Mouse (Mus musculus) G1E (cell line): ENCODE measurements around the gene Ctu1. TPM values are rescaled to one million over a fixed set of nuclear protein-coding genes. Genes with fewer than 3 reads are reported as not detected.

Experiments
- ATAC-seq: 2 replicates; pipeline ENCODE4 v1.8.0; 2016; ENCODE audit warnings: mild to moderate bottlenecking; ENCODE audit not compliant: insufficient number of reproducible peaks, poor library complexity, low FRiP score, severe bottlenecking; ENCODE audit errors: extremely low read depth
- DNase-seq: peaks from one replicate; pipeline ENCODE4 v3.0.0; 2012; ENCODE audit warnings: low spot score
- H3K27me3 ChIP-seq: 2 replicates; pipeline ENCODE4 v1.6.1; 2012; ENCODE audit warnings: mild to moderate bottlenecking, low read length, inconsistent platforms; ENCODE audit not compliant: insufficient read depth
- H3K36me3 ChIP-seq: replicated peaks from 2 replicates; pipeline ENCODE3; 2012; ENCODE audit warnings: mild to moderate bottlenecking, inconsistent platforms
- H3K4me1 ChIP-seq: 2 replicates; pipeline ENCODE4 v1.6.1; 2012; ENCODE audit warnings: low read depth, low read length, inconsistent platforms, mixed read lengths; ENCODE audit not compliant: insufficient read depth
- H3K4me3 ChIP-seq: 2 replicates; pipeline ENCODE4 v1.5.1; 2012; ENCODE audit warnings: low read depth, mild to moderate bottlenecking, inconsistent platforms, low read length, moderate library complexity, mixed read lengths
- H3K9me3 ChIP-seq: replicated peaks from 2 replicates; pipeline ENCODE4 v1.6.1; 2012; ENCODE audit warnings: inconsistent platforms
- CTCF ChIP-seq: IDR thresholded peaks from 2 replicates; pipeline ENCODE4 v1.5.1; 2012; ENCODE audit warnings: low read depth, low read length, inconsistent platforms, mixed read lengths
- GATA1 ChIP-seq: IDR thresholded peaks from 2 replicates; pipeline ENCODE4 v1.6.1; 2012; ENCODE audit warnings: borderline replicate concordance, low read length, inconsistent platforms, mixed read lengths
- GATA2 ChIP-seq: IDR thresholded peaks from 2 replicates; pipeline ENCODE4 v1.6.1; 2012; ENCODE audit warnings: low read depth, low read length, inconsistent platforms, borderline replicate concordance
- POLR2AphosphoS5 ChIP-seq: IDR thresholded peaks from 2 replicates; pipeline ENCODE4 v1.6.1; 2012; ENCODE audit warnings: low read depth, low read length, inconsistent platforms; ENCODE audit not compliant: insufficient replicate concordance
- TAL1 ChIP-seq: conservative IDR thresholded peaks from 2 replicates; pipeline ENCODE4 v1.6.1; 2012; ENCODE audit warnings: low read depth, low read length, inconsistent platforms, mixed read lengths
- polyA plus RNA-seq: library from polyadenylated mRNA; stranded (reverse); fragments of >175 nt; gene quantifications from 2 replicates; pipeline ENCODE4 v1.2.3, GENCODE M21; 2012
- total RNA-seq, 2 experiments: library from RNA; stranded (forward) in 1 of 2; stranded (reverse) in 1 of 2; fragments of 200-1000 nt in 1 of 2; fragments of >200 nt in 1 of 2; fragmentation: Nextera tagmentation in 1 of 2; gene quantifications; 2 replicates each; pipeline ENCODE4 v1.2.3; 2014 to 2017

The Ctu1 gene
- total and polyA plus RNA-seq, 3 experiments = 2.7 to 14.9 (median 6.5) TPM

- Histone ChIP-seq H3K9me3 (no peaks in the 10 kb centered on the region), H3K4me3 (no peak within 1 kb of the TSS), H3K27me3 (peaks cover 4% of the 10 kb centered on the region; the same call in 1 of the 2 replicates), H3K4me1 (no peaks in the 10 kb centered on the region), H3K36me3 (no peaks in the 10 kb centered on the region)
- ATAC-seq = no peak
- TF ChIP-seq TAL1 (no peak), CTCF (no peak), POLR2AphosphoS5 (no peak), GATA1 (no peak), GATA2 (no peak)
- DNase-seq = no peak
Measured at GRCm38 (mm10) chr7:43634500-43634899, 37.3 kb upstream of the Ctu1 start, which contains the start of gene Ceacam18. Gene Ceacam18 (plus strand): TSS chr7:43634707.

GRCm38 (mm10) chr7:43636194-43636593, 35.6 kb upstream of the Ctu1 start:
- ATAC-seq (no peak), DNase-seq (no peak)
- TF ChIP-seq POLR2AphosphoS5 = no peak
- no peak for TF ChIP-seq TAL1
- TF ChIP-seq GATA2 = no peak
- TF ChIP-seq GATA1 = no peak
- TF ChIP-seq CTCF = no peak
- no peaks in the 10 kb centered on the region; the same call in 1 of the 2 replicates for H3K27me3 ChIP-seq
- no peak overlapping the region for H3K4me3 ChIP-seq
- no peaks in the 10 kb centered on the region for H3K9me3 ChIP-seq
- H3K4me1 ChIP-seq = no peaks in the 10 kb centered on the region
- H3K36me3 ChIP-seq = no peaks in the 10 kb centered on the region

- TF ChIP-seq TAL1 (no peak), POLR2AphosphoS5 (no peak)
- Histone ChIP-seq H3K4me3 (no peak overlapping the region), H3K9me3 (no peaks in the 10 kb centered on the region), H3K4me1 (no peaks in the 10 kb centered on the region), H3K36me3 (no peaks in the 10 kb centered on the region), H3K27me3 (no peaks in the 10 kb centered on the region; the same call in 1 of the 2 replicates)
- ATAC-seq = no peak
- no peak for DNase-seq
Measured at GRCm38 (mm10) chr7:43637118-43637517, 34.7 kb upstream of the Ctu1 start.

GRCm38 (mm10) chr7:43642587-43642986, 29.2 kb upstream of the Ctu1 start:
- no peaks in the 10 kb centered on the region for H3K4me1 ChIP-seq
- ATAC-seq = no peak

GRCm38 (mm10) chr7:43643046-43643652, 28.7 kb upstream of the Ctu1 start:
- TF ChIP-seq TAL1 (no peak), GATA1 (no peak), CTCF (no peak), POLR2AphosphoS5 (no peak), GATA2 (no peak)
- ATAC-seq (no peak), DNase-seq (no peak)
- H3K27me3 ChIP-seq = no peaks in the 10 kb centered on the region
- no peaks in the 10 kb centered on the region for H3K4me1 ChIP-seq
- no peaks in the 10 kb centered on the region for H3K9me3 ChIP-seq
- no peak overlapping the region for H3K4me3 ChIP-seq
- no peaks in the 10 kb centered on the region for H3K36me3 ChIP-seq

More at GRCm38 (mm10) chr7:43642587-43642986, 29.2 kb upstream of the Ctu1 start:
- Histone ChIP-seq H3K9me3 (no peaks in the 10 kb centered on the region), H3K4me3 (no peak overlapping the region), H3K36me3 (no peaks in the 10 kb centered on the region), H3K27me3 (no peaks in the 10 kb centered on the region)
- no peak for DNase-seq
- TF ChIP-seq GATA1 (no peak), GATA2 (no peak), TAL1 (no peak), CTCF (no peak), POLR2AphosphoS5 (no peak)

- no peak for ATAC-seq
- Histone ChIP-seq H3K9me3 (no peaks in the 10 kb centered on the region), H3K4me1 (no peaks in the 10 kb centered on the region), H3K27me3 (peaks cover 9% of the 10 kb centered on the region), H3K36me3 (no peaks in the 10 kb centered on the region), H3K4me3 (no peak overlapping the region)
- DNase-seq = no peak
- TF ChIP-seq GATA2 (no peak), GATA1 (no peak), POLR2AphosphoS5 (no peak), TAL1 (no peak), CTCF (no peak)
Measured at GRCm38 (mm10) chr7:43652683-43653082, 19.1 kb upstream of the Ctu1 start.
